Mouse (Mus musculus) embryo, embryonic 10.5 days (tissue): ENCODE measurements around the gene Mpv17l2.
A peak's percentile ranks its signal among the peaks of the same experiment; 100 is the strongest.

Experiments
- DNase-seq: peaks from one replicate; pipeline ENCODE4 v3.0.0-alpha.2; 2015; ENCODE audit warnings: low spot score

Gene Mpv17l2

DNA sequence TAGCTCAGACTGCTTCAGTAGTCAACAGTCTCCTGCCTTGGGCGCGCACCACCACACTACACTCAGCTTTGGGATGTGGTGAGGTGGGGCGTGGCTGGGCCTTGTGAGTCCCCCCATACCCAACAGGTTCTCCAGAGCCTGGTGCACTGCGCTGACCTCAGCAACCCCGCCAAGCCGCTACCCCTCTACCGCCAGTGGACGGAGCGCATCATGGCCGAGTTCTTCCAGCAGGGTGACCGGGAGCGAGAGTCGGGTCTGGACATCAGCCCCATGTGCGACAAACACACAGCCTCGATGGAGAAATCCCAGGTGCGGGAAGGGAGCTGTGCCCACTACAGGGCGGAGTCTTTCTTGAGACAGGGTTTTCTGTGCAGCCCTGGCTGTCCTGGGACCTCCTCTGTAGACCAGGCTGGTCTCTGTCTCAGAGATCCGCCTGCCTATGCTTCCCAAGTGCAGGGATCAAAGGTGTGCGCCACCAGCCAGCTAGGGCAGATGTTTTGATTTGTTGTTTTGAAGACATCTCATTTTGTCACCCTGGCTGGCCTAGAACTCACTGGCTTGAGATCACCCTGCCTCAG, 11.6 kb downstream of the Mpv17l2 start:
- no peak for DNase-seq

DNA sequence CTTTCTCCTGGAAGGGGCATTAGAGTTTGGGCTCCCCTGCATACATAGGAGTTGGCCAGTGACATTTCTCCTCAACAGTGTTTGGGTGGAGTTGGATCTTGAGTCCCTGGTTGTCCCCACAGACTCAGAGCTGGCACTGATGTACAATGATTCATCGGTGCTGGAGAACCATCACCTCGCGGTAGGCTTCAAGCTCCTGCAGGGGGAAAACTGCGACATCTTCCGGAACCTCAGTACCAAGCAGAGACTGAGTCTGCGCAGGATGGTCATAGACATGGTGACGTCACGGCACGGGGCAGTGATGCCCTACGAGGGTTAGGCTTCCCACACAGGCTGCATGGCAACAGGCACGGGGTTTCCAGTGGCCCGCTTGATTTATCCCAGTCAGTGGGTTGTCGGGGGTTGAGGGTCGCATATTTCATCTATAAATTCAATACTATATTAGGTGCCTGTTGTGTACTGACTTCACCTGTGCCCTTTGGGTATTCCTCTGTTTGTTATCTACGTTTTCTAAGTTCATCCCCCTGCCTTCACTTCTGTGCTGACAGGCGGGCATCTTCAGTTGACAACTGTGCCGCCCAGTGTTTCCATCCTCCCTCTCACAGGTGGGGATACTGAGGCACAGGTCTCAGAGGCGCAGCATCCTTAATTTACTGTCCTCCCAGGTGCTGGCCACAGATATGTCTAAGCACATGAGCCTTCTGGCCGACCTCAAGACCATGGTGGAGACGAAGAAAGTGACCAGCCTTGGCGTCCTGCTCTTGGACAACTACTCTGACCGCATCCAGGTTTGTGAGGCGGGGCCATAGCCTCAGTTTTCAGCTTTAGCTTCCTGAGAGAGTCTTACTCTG, 12.3 kb downstream of the Mpv17l2 start:
- DNase-seq = no peak

DNA sequence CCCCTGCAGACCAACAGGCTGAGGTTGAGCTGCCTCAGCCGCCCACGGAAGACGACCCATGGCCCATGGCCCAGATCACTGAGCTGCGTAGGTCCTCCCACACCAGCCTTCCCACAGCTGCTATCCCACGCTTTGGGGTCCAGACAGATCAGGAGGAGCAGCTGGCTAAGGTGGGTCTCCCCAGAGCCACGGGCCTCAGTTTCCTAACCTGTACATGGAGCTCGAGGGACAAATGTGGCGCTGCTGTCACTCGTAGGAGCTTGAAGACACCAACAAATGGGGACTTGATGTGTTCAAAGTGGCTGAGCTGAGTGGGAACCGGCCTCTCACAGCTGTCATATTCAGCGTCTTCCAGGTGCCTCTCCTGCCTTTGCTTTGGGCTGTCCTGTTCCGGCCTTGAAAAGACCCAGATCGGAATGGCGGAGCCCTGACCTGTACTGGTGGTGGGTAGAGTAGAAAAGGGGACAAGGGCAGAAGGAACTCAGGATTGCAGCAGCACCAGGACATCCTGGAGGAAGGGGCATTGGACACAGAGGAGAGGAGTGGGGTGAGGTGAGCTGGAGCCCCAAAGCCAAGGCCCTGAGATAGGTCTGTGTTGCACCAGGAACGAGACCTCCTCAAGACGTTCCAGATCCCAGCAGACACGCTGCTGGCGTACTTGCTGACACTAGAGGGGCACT, 13.4 kb downstream of the Mpv17l2 start:
- DNase-seq = no peak

DNA sequence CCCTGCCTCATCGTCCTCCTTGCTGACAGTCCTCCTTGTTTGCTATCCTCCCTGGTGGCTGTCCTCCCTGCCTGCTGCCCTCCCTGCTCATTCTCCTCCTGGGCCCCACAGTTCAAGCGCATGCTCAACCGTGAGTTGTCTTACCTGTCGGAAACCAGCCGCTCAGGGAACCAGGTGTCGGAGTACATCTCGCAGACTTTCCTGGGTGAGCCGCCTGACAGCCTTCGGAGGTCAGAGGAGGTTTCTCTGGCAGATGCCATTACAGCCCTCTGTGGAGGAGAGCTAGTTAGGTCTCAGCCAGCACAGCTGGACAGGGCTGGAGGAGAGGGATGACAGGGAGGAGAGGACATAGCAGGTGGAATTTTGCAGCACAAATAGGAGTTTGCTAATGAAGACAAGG, 14.1 kb downstream of the Mpv17l2 start:
- no peak for DNase-seq

DNA sequence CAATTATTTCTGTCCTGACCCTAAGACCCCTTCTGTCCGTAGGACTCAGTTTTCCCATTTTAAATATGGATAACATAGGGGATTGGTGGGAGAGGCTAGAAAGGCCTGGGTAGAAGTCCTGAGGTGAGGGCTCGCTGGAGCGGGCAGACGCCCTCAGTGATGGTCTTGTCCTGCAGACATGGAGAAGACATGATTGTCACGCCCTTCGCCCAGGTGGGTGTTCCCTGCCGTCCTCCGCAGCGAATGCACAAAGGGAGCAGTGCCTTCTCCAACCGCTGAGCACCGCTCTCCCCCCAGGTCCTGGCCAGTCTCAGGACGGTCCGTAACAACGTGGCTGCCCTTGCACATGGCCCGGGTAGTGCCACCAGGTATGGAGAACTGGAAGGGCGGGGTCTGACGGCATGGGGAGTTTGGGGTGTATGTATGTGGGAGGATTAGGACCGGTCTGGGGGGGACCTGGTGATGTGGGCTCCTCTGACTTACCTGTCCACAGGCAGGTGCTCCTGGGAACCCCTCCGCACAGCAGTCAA, 15.0 kb downstream of the Mpv17l2 start:
- no peak for DNase-seq

DNA sequence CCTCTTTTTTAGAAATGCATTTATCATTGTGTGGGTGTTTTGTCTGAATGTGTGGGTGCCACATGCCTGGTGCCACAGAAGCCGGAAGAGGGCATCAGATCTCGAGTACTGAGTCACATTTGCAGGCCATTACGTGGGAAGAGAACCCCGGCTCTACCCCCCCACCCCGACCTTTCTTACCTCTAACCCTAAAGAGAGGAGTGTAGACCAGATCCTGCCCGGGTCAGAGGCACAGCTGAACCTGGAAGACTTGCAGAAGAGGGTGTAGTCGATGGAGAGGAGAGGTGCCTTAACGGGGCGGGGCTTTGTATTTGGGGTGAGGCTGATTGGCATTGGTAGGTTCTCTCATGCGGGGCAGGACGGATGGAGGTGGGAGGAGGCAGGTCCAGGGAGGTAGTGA, 15.9 kb downstream of the Mpv17l2 start:
- DNase-seq = no peak

DNA sequence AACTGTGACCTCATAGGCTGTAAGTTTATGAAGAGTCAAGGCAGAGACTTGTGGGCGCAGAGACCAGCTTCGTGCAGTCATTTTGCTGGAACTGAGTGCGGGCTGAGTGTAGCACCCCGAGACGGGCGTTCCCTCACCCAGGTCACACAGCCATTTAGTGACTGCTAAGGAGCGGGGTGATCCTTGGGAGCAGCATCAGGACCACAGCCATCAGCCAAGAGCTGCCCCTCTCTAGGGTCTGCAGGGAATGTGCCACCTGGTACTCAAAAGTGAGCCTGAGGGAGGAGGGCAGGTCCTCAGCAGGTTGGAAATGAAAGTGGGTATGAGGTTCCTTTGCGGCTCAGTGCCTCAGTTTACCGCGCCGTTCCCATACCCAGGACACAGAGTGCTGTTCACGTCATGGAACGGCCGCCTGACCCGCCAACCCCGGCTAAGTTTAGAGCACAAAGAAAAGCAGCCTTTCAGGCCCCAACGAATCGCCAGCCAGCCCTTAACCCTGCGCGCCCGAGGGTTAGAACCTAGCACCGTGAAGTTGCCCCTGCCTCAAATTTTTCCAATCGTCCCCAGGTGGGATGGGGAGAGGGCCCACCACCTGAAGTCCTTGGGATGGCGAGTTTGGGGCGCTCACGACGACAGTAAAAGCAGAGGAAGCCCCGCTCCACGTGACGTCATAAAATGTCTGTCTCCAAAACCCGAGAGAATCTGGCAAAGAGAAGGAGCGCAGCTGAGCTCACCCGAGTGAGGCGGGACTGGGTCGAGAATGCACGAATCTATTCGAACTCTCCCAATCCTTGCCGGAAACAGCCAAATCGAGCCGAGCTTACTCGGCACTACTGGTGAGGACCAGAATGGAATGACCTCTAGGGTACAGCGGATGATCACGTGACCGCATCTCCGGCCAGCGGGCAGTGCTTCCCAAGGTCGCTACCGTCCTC, 16.8 kb downstream of the Mpv17l2 start:
- DNase-seq = peak; percentile 69

DNA sequence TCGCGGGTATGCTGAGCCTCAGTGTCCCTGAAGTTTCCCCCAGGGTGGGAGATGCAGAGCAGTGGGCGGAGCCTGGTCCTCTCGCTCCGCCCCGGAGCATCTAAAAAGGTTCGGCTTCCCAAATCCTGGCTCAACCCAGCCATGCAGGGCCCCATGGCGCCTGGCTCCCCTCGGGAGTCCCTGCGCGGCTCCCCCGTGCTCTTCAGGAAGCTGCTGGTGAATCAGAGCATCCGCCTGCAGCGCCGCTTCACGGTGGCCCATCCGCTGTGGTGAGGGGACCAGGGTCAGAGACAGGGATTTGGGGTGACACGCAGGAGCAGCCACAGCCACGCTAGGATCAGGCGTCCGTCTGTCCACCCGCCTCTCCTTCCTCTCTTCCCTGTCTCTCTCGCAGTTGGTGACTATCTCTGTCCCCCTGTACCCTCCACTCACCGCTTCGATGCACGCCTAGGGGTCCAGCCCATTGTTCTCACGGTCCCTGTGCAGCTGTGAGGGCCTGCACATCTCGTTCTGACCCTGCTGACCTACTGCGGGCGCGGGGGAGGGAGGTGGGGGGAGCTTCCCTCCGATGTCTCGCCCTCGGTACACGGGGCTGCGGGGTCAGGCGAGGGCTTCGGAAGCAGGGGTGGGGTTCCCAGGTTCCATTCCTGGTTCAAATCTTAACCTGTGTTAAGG, 17.6 kb downstream of the Mpv17l2 start:
- DNase-seq = peak; percentile 29

DNA sequence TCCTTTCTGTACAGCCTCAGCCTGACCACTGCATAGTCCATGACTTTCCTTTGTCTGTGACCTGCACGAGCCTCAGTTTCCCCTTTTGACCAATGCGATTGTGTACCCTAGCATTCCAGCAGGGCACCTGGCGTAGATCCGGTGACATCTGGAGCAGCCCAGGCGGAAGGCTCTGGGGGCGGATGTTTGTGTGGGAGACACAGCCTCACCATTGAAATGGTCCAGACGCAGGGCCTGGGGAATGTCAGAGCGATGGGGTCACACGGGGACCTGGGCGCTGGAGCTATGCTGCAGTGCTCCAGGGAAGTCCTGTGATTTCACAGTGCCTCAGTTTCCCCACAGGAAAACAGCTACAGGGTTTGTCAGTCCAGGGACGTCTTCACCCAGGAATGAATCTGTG, 18.6 kb downstream of the Mpv17l2 start:
- DNase-seq = no peak

DNA sequence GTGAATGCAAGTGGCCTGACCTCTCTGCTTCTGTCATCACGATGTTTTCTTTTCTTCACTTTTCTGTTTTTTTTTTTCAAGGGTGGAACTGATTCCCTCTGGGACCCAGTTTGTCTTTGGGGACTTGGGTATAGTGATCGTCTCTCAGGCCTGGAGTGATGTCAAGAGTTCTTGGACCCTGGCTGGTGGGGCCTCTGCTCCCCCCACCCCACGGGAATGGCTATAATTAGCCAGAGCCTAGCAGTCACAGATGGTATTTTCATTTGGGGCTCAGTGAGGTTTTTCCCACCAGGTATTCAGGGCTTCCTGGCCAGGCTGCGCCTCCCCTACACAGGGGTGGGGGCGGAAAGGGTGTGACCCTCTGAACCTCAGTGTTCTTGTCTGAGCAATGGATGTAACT, 19.1 kb downstream of the Mpv17l2 start:
- DNase-seq = no peak

DNA sequence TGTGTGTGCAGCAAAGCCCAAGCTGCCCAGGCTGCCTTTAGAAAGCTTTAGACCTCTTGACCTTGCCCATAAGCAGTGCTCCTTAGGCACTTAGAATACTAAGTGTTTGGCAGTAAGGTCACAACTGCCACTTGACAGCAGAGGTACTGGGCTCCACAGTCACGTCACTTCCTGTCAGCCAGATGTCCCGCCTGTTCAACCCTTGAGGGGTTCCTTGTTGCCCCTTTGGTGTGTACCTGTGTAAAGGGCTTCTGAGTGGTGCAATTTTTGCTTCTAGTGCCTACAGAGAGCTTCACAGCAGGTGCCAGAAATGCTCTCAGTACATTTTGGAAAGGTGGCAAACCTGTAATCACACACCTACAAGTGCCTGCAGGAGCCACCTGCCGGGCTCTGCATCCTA, 22.5 kb downstream of the Mpv17l2 start:
- DNase-seq = no peak

DNA sequence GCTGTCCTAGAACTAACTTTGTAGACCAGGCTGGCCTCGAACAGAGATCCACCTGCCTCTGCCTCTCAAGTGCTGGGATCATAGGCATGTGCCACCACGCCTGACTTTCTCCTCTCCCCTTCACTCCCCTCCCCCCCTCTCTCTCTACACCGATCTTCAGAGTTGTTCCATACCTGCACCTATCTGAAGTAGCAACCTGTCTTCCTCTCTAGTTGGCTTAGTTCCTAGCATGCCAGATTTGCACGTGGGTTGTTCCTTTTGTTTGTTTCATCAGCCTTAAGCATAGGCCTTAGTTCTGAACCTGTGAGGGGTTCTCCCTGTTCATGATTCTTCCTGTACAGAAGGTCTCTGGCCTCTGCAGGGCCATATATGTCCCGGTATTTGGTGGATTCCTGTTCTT, 23.0 kb downstream of the Mpv17l2 start:
- DNase-seq = no peak

DNA sequence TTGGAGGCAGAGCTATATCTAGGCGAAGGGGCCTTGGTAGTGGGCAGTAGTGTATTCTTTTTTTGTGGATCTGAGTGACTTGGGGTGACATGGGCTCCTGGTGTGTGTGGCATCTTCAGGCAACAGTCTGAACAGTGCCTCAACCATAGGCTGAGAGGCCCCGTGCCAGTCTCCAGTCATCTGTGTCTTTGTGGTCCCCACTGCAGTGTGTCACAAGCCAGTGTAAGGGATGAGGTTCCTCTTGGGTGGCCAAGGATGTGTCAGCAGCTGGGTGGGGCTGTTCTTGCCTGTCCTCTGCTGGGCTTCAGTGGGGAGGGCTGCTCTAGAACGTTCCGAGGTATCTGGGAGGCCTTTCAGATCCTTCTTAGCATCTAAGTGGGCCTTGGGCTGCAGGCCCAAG, 29.8 kb downstream of the Mpv17l2 start:
- no peak for DNase-seq

DNA sequence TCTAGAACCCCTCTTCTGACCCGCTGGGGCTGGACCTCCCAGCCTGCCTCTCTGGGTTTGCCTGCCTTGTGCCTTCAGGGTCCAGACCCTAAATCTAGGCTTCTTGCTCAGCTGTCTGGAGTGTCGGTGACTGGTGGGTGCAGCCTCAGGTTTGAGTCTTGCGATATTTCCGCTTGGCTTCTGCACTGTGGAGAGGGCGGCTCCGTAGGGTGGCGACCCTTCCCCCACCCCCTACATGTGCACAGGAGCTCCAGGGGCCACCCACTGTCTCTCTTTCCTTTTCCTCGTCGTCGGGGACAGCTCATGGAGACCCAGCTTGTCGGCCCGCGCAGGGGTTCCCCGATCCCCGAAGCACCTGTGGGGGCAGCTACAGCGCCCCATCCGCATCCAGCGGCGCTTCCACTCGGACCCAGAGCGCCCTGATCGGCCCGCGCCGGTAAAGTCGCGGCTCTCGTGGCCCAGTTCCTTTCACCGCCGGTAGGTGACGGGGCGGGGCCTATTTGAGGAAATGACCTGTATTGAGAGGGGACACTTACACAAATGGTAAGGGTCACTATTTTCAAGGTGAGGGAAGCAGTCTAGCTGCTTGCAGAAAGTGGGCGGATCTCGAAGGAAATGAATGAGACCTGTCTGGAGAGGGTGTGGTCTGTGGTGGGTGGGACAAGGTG, 30.8 kb downstream of the Mpv17l2 start:
- DNase-seq = peak; percentile 35

DNA sequence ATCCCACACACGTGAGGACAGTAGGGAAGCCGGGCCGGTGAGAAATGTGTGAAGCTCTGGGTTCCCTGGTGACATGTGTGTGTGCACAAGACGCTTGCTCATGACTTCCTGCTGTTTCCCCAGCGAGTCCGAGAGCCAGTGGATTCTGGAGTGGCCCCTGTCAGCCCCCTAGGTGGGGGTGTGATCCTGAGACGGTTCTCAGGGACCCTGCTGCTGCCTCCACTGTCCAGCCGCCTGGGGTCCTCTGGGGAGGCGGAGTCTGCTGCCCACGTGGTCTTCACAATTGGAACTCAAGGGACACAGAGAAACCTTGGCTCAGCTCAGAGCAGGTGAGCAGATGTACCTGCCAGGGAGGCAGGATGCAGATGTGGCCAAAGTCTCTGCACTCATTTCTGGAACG, 34.0 kb downstream of the Mpv17l2 start:
- DNase-seq = no peak

DNA sequence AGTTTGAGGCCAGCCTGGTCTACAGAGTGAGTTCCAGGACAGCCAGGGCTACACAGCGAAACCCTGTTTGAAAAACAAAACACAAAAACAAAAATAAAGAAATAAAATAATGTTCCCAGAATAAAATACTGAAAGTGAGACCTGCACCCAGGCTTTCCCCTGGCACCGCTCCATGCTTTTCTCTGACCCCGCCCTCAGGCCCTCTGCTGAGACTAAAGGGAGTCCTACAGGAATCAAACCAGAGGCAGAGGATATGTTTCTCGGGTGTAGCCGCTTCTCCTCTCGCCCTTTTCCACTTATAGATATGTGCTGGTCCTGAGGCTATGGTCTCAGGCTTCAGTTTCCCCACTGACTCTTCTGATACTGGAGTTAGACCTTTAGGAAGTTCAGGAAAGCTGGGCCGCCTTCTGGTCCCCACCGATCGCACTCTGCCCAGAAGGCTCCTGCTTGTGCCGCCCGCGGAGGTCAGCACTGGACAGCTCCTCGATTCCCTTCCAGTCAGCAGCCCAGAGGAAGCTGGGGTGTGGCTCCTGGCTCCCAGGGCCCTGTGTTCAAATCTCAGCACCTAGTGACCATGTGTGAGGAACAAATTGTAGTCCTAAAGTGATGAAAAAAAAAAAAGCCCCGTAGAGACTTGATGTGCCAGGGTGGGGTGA, 34.8 kb downstream of the Mpv17l2 start:
- peak; percentile 47 for DNase-seq

DNA sequence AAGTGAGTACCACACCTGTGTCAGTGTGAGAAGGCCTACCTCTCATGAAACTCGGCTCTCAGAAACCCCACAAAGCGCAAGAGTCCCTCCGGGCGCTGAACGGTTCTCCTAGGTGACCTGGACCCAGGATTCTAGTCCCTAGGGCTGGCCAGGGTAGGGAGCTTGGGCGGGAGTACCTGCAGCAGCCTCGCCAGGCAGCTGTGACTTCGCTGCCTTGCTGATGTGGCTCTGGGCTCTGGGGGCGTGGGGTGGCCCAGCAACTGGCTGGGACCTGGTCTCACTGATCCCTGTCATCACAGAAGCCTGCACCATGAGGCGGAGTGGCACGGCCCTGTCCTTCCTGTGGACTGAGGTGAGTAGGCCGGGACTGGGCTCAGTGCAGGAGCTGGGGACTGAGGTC, 36.5 kb downstream of the Mpv17l2 start:
- DNase-seq = no peak

DNA sequence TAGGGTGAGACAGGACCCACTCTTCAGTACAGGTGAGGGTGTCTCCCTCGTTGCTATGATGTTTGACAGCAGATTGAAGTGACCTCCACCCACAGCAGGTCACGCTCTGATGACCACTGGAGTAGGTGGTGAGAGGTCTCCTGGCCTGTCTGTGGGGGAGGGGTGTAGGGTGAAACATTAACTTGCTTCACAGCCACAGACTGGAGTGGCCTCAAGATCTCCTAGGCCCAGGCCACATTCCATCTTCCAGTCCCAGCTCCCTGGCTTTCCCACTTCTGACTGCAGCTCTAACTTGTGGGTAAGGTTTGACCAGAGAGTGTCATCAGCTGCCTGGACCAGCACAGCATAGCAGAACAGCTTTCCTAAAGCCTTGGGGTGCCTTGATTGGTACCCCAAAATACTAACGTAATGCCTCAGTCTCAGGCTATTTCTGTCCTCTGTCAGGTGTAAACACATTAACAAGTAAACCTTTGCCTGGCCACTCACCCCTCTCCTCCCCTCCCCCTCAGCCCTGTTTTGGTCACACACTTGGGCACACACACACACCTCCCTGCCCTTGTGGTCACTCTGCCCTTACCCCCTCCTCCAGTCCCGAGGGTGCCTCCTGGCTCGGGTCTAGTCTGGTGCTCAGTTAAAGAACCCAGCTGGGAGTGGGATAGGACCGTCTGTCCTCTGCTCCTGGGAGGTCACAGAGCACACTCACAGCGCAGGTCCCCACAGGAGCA, 37.1 kb downstream of the Mpv17l2 start, which contains the start of gene Pde4c:
Gene Pde4c, plus strand, starts transcription at position 235 of the 725 bp plus-strand sequence.
- no peak for DNase-seq

DNA sequence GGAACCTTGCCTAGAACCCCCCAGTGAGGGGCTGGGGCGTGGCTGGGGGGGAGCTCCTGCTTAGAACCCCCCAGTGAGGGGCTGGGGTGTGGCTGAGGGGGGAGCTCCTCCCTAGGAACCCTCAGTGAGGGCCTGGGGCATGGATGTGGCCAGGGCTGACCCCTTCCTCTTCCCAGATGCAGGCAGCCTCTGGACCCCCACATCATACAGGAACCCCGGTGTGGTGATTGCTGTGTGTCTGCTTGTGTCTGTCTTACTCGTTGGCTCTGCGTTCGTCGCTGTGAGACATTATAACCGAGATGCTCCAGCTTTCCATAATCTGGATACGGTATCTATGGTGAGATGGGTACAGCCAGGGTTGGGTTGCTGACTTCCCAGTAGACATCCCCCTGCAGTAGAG, 39.1 kb downstream of the Mpv17l2 start:
- DNase-seq = no peak
